Mouse (Mus musculus) bone marrow, adult 2 months (tissue): ENCODE data around the gene Kng2. TPM values are rescaled to one million over a fixed set of nuclear protein-coding genes. Genes with fewer than 3 reads are reported as not detected.
"Not testable (repeated sequence)": the region's sequence is repeated elsewhere in the genome, so short reads cannot be mapped to it uniquely, and the experiment has no call there.

ENCODE experiments used
- H3K27ac ChIP-seq: fragments of 200-500 bp; 2 replicates; pipeline ENCODE4 v1.5.1; 2012; ENCODE audit warnings: low read depth, mild to moderate bottlenecking, control low read depth, inconsistent platforms, low read length; ENCODE audit not compliant: control insufficient read depth, poor library complexity, insufficient read depth
- H3K4me1 ChIP-seq: fragments of 200-500 bp; 2 replicates; pipeline ENCODE4 v1.6.1; 2011; ENCODE audit warnings: low read length; ENCODE audit not compliant: control insufficient read depth, insufficient read depth
- H3K4me3 ChIP-seq: fragments of 200-500 bp; replicated peaks from 2 replicates; pipeline ENCODE3; 2011; ENCODE audit warnings: mild to moderate bottlenecking, low read depth, low read length, control low read depth; ENCODE audit not compliant: control insufficient read depth
- CTCF ChIP-seq: fragments of 200-500 bp; IDR thresholded peaks from 2 replicates; pipeline ENCODE4 v1.5.1; 2011; ENCODE audit warnings: low read length, control low read depth; ENCODE audit not compliant: control insufficient read depth, insufficient read depth
- POLR2A ChIP-seq: fragments of 200-500 bp; IDR thresholded peaks from 2 replicates; pipeline ENCODE4 v1.6.1; 2011; ENCODE audit warnings: low read depth, mild to moderate bottlenecking, control low read depth, low read length, borderline replicate concordance; ENCODE audit not compliant: control insufficient read depth
- WGBS: fragments of 180-500 bp; shearing (Covaris S2); methylation state at CpG from one replicate; pipeline ENCODE4 v1.1.7; 2018; 5-methylcytosine and 5-hydroxymethylcytosine counted together
- polyA plus RNA-seq: library from polyadenylated mRNA; stranded (reverse); fragments of >200 nt; gene quantifications from 2 replicates; pipeline ENCODE4 v1.2.4, GENCODE M21; 2011; ENCODE audit warnings: low replicate concordance; ENCODE audit not compliant: missing spikeins, insufficient read depth, insufficient read length

Kng2 gene
- polyA plus RNA-seq: 24.9 and 54.1 TPM in 2 replicates

DNA sequence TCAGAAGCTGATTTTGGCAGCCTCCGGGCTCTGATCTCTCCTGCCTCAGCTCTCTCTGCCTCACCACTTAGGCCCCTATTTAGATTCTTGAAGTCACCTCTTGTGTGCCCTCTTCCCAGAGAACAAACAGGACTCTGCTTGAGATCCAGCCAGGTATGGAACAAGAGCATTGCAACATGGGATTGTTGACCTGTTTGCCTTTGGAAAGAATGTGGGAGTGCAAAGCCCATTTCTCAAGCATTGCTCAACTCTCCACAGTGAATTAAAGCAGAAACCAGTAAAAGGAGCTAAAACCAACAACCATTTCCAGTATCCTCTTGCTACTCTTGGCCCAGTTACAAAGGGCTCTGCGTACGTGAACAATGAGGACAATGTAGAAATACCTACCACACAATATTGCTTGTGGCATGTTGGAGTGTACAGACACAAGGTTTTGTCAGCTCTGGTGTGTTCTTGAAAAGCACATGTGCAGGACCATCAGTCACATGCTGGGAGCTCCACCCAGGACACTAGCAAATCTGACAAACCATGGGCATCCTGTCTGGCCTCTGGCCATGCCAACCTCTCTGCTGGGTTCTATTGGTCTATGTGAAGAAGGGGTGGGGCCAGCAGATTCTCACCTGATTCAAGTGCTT, at the start of gene Kng2:
Gene Kng2 (minus strand): TSS at position 517 of the 635 bp plus-strand sequence.
- H3K4me1 ChIP-seq, H3K4me3 ChIP-seq, H3K27ac ChIP-seq: not testable (repeated sequence)
- WGBS: 78% methylated on average over 3 of the region's 3 CpGs

DNA sequence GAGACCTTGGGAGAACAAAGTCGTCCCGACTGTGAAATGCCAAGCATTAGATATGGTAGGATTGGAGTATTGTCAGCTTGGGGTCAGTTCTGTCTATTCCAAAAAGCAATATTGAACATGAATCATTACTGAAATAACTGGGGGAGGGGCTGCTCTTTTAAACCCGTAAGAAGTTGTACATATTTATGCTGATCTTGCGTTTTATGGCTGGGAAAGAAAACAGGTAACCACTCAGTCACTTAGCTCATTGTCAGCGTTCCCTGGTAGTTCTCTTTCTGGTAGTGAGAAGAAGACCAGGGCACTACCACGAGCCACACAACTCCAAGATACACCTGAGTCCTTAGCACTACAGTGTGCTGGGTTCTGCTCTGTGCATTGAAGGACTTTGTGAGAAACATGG, 48.2 kb upstream of the Kng2 start:
- not testable (repeated sequence) for H3K27ac ChIP-seq, H3K4me3 ChIP-seq, H3K4me1 ChIP-seq
- WGBS: 85% methylated on average over 6 of the region's 6 CpGs

DNA sequence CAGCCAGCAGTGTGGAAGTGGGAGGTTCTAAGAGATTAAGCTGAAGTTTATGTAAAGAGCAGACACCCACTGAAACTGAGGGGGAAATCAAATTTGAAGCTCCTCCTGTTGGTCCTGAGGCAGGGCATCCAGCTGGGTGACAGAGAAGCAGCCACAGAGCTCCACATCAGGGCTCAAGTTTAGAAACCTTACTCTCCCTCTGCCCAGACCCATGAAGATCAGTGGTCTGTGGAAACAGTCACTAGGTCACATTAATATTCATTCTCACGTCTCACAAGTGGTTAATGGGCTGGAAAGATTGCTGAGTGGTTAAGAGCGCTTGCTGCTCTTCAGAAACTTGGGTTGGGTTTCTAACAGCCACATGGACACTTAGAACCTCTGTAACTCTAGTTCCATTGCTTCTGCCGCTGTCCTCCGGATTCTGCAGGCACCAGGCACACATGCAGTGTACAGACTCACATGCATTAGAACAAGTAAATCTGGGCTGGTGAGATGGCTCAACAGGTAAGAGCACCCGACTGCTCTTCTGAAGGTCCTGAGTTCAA, 31.6 kb upstream of the Kng2 start:
- 75% methylated on average over 5 of the region's 5 CpGs for WGBS
- not testable (repeated sequence) for H3K4me1 ChIP-seq, H3K4me3 ChIP-seq, H3K27ac ChIP-seq

DNA sequence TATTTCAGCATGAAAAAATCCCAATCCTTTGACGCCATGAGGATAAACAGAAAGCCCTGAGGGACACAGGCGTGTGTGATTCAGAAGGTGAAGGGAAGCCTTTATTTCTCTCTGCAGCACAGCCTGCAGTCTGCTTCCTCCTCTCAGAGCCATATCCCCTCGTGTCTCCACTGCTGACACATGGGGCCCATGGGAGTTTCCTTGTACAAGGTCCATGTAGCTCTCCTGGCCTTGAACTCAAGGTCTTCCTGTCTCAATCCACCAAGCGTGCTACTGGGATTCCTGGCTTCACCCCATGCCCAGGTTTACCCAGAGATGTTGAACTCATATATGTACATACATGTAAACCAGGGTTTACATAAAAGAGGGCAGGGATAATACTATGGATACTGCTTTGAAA, 30.3 kb upstream of the Kng2 start:
- WGBS: 51% methylated on average over 4 of the region's 4 CpGs
- not testable (repeated sequence) for H3K4me1 ChIP-seq, H3K4me3 ChIP-seq, H3K27ac ChIP-seq

DNA sequence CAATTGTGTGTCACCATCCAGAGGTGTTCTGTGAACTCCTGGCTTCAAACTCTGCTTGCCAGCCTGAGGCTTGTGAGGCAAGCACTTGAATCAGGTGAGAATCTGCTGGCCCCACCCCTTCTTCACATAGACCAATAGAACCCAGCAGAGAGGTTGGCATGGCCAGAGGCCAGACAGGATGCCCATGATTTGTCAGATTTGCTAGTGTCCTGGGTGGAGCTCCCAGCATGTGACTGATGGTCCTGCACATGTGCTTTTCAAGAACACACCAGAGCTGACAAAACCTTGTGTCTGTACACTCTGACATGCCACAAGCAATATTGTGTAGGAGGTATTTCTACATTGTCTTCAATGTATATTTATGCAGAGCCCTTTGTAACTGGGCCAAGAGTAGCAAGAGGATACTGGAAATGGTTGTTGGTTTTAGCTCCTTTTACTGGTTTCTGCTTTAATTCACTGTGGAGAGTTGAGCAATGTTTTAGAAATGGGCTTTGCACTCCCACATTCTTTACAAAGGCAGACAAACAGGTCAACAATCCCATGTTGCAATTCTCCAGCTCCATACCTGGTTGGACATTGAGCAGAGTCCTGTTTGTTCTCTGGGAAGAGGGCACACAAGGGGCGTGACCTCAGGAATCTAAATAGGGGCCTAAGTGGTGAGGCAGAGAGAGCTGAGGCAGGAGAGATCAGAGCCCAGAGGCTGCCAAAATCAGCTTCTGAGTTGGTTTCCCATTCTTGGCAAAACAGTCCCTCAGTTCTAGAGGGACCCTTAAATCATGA, 28.6 kb upstream of the Kng2 start, which contains the start of gene Kng1:
Gene Kng1 (plus strand): TSS at position 198 of the 780 bp plus-strand sequence.
- not testable (repeated sequence) for H3K27ac ChIP-seq, H3K4me1 ChIP-seq

DNA sequence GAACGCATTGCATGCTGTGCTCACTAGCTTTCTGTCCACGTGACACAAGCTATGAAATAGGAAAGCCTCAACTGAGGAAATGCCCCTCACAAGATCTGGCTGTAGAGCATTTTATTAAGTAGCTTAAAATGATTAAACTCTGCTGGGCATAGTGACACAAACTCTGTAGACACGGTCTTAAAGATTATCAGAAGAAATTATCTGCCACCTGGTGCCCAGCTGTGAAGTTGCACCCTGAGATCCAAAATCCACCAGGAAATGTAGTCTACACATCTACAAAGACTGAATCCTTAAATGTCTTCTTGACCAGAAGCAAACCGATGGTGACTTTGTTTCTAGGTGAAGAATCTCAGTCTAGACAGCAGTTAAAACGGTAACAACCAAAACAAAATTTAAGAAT, 17.0 kb upstream of the Kng2 start:
- Histone ChIP-seq H3K27ac (no peak overlapping the region), H3K4me3 (no peak overlapping the region), H3K4me1 (no peaks in the 10 kb centered on the region)
- TF ChIP-seq POLR2A (no peak), CTCF (no peak)
- WGBS: 59% methylated on average over 5 of the region's 5 CpGs

More for the DNA sequence above, 28.6 kb upstream of the Kng2 start, which contains the start of gene Kng1:
- H3K4me3 ChIP-seq: not testable (repeated sequence)
- 63% methylated on average over 1 of the region's 1 CpGs for WGBS

DNA sequence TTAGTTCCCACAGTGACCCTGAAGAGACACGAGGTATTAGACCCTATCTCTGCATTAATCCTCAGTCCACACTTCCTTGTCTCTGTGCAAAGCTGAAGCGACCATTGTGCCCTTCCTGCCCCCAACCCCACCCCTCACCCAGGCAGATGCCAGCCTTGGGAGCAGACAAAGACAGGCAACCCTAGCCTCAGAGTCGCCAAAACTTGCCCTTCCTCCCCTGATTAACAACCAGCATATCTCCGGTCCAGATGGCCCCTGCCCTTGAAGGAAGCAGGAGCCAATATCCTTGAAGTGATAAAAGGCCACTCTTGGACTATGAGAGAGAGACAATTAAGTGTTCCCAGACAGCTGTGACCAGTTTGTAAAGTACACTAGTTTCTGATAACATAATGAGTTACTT, 11.6 kb upstream of the Kng2 start:
- no peaks in the 10 kb centered on the region for H3K4me1 ChIP-seq
- TF ChIP-seq CTCF: no peak
- no peak for TF ChIP-seq POLR2A
- WGBS: 43% methylated on average over 4 of the region's 4 CpGs
- no peak overlapping the region for H3K27ac ChIP-seq
- no peak overlapping the region for H3K4me3 ChIP-seq

DNA sequence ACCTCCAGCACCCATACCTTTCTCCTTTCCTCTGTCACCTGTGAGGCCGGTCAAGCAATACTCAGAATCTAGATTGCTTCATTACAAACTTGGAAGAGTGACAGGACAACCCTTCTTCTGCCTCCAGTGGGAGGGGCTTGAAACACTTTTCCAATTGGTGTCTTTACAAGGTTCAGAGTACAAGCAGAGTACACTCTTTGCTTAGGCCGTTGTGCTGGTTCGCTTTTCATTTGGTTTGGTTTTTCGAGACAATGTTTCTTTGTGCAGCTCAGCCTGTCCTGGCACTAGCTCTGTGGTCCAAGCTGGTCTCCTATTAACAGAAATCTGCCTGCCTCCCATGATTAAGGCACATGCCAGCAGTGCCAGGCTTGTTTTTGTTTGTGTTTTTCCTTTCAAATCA, 10.0 kb upstream of the Kng2 start:
- 89% methylated on average over 4 of the region's 4 CpGs for WGBS
- H3K27ac ChIP-seq: no peak overlapping the region
- TF ChIP-seq CTCF (no peak), POLR2A (no peak)
- no peaks in the 10 kb centered on the region for H3K4me1 ChIP-seq
- H3K4me3 ChIP-seq: no peak overlapping the region

DNA sequence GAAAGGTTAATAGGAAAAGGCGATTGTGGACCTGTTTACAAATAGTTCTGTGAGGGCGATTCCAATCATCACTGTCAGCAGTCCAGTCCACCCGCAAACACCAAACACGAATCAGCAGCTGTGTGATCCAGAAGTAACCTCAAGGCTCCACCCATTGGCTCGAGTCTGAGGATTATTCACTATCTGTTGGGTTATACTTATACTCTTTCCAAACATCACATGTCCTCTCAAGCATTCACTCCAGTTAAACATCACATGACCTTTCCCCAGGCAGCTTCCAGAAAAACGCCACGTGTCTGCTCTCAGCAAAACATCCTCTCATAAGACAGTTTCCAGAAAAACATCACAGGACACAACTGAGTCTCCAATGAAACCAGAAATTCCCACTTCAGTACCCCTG, 8.5 kb upstream of the Kng2 start:
- H3K27ac ChIP-seq: no peak overlapping the region
- TF ChIP-seq CTCF: no peak
- TF ChIP-seq POLR2A: no peak
- 78% methylated on average over 7 of the region's 7 CpGs for WGBS
- H3K4me1 ChIP-seq: no peaks in the 10 kb centered on the region
- H3K4me3 ChIP-seq: no peak overlapping the region
